Mouse (Mus musculus) forebrain, embryonic 11.5 days (tissue): Measurements from ENCODE around the gene Pskh1. TPM values are rescaled to one million over a fixed set of nuclear protein-coding genes. Genes with fewer than 3 reads are reported as not detected.

Source experiments
- ATAC-seq: fragments of 200-750 bp; cut with Nextera tagmentation; replicated peaks from 2 replicates; pipeline ENCODE4 v1.8.0; 2017; ENCODE audit warnings: moderate TSS enrichment; ENCODE audit not compliant: low FRiP score
- DNase-seq: peaks from one replicate; pipeline ENCODE4 v3.0.0-alpha.2; 2017; ENCODE audit warnings: low spot score
- H3K27ac ChIP-seq: fragments of 300-500 bp; sonication (generic); 2 replicates; pipeline ENCODE4 v1.5.1; 2014; ENCODE audit warnings: low read depth, low read length
- H3K27me3 ChIP-seq: fragments of 300-500 bp; sonication (generic); 2 replicates; pipeline ENCODE4 v1.6.1; 2014; ENCODE audit warnings: mild to moderate bottlenecking, low read length, mixed read lengths; ENCODE audit not compliant: control insufficient read depth, insufficient read depth
- H3K36me3 ChIP-seq: fragments of 300-500 bp; sonication (generic); 2 replicates; pipeline ENCODE4 v1.6.1; 2014; ENCODE audit warnings: mild to moderate bottlenecking, low read length, moderate library complexity, mixed read lengths; ENCODE audit not compliant: control insufficient read depth, insufficient read depth
- H3K4me1 ChIP-seq: fragments of 300-500 bp; sonication (generic); replicated peaks from 2 replicates; pipeline ENCODE4 v1.6.1; 2014; ENCODE audit warnings: low read length, mixed read lengths; ENCODE audit not compliant: control insufficient read depth, insufficient read depth
- H3K4me2 ChIP-seq: fragments of 300-500 bp; sonication (generic); 2 replicates; pipeline ENCODE4 v1.6.1; 2014; ENCODE audit warnings: low read depth, mild to moderate bottlenecking, low read length, moderate library complexity, mixed read lengths; ENCODE audit not compliant: severe bottlenecking
- H3K4me3 ChIP-seq: fragments of 300-500 bp; sonication (generic); 2 replicates; pipeline ENCODE4 v1.5.1; 2014; ENCODE audit warnings: low read depth, low read length
- H3K9ac ChIP-seq: fragments of 300-500 bp; sonication (generic); 2 replicates; pipeline ENCODE4 v1.6.1; 2014; ENCODE audit warnings: low read length
- H3K9me3 ChIP-seq: fragments of 300-500 bp; sonication (generic); 2 replicates; pipeline ENCODE4 v1.6.1; 2016; ENCODE audit warnings: low read length, mixed read lengths; ENCODE audit not compliant: control insufficient read depth
- WGBS: fragments of 180-500 bp; shearing (Covaris S2); extraction: QIAGEN DNeasy Blood & Tissue Kit; methylation state at CpG from one replicate; pipeline ENCODE4 v1.1.7; 2014; 5-methylcytosine and 5-hydroxymethylcytosine counted together
- polyA plus RNA-seq: library from polyadenylated mRNA; unstranded; fragments of >200 nt; fragmentation: Nextera tagmentation; extraction: Ambion mirVana; gene quantifications from 2 replicates; pipeline ENCODE4 v1.2.1, GENCODE M21; 2014

Pskh1 gene
- polyA plus RNA-seq, 1 experiment from 2014 or later = 23.1 TPM

DNA sequence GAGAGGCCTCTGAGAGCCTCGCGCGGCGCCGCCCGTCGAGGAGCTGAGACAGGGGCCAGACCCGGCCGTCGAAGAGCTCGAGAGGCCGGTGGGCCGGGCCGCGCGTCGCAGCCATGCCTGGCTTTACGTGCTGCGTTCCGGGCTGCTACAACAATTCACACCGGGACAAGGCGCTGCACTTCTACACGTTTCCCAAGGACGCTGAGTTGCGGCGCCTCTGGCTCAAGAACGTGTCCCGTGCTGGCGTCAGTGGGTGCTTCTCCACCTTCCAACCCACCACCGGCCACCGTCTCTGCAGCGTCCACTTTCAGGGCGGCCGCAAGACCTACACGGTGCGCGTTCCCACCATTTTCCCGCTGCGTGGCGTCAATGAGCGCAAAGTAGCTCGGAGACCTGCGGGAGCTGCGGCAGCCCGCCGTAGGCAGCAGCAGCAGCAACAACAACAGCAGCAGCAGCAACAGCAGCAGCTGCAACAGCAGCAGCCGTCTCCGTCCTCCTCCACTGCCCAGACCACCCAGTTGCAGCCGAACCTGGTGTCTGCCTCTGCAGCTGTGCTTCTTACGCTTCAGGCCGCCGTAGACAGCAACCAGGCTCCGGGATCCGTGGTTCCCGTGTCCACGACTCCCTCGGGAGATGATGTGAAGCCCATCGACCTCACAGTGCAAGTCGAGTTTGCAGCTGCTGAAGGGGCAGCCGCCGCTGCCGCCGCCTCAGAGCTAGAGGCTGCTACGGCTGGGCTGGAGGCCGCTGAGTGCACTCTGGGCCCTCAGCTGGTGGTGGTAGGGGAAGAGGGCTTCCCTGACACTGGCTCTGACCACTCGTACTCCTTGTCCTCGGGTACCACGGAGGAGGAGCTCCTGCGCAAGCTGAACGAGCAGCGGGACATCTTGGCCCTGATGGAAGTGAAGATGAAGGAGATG is 44.7 kb upstream of the Pskh1 start:
- peak; percentile 11; the same call in 1 of the 2 replicates for ATAC-seq
- peak overlapping the region; percentile 79 for H3K9ac ChIP-seq
- no peaks in the 10 kb centered on the region for H3K27me3 ChIP-seq
- H3K4me2 ChIP-seq = peak overlapping the region; percentile 97
- DNase-seq = no peak
- H3K27ac ChIP-seq = peak overlapping the region; percentile 46
- H3K9me3 ChIP-seq = no peaks in the 10 kb centered on the region
- H3K4me3 ChIP-seq = peak overlapping the region; percentile 78
- no peaks in the 10 kb centered on the region for H3K36me3 ChIP-seq
- WGBS = under 1% methylated on average over 70 of the region's 71 CpGs
- peaks cover 17% of the 10 kb centered on the region for H3K4me1 ChIP-seq

DNA sequence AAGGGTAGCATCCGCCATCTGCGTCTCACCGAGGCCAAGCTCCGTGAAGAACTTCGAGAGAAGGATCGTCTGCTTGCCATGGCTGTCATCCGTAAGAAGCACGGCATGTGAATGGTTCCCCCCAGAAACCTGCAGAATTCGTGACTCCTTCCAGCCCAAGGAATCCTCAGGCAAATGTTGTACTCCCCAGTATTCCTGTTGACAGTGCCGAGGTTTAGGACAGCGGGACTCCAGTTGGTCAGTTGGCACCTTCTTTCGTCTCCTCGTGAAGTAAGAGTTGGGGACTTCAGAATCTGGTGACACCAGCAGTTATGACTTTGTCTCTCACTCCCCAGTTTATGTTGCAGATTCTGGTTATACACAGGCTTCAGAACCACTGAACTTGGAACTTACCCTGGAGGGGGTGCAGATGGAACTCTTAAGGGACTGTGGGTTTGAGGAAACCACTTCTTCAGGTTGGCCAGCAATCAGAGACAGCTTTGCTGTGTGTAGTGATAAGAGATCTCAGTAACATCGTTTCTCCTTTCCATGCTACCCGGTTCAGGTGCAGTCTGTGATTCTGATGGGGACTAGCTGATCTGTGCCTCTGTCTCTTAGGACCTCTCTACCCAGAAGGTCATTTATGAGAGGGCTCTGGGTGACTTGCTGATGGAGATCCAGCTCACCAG is 43.9 kb upstream of the Pskh1 start:
- WGBS = 26% methylated on average over 15 of the region's 15 CpGs
- no peaks in the 10 kb centered on the region for H3K9me3 ChIP-seq
- ATAC-seq (no peak), DNase-seq (peak; percentile 53)
- peak overlapping the region; percentile 78 for H3K4me3 ChIP-seq
- H3K4me1 ChIP-seq = peaks cover 17% of the 10 kb centered on the region
- no peaks in the 10 kb centered on the region for H3K27me3 ChIP-seq
- no peaks in the 10 kb centered on the region for H3K36me3 ChIP-seq
- H3K4me2 ChIP-seq = peak overlapping the region; percentile 97
- no peak overlapping the region; the same call in 1 of the 2 replicates for H3K27ac ChIP-seq
- peak overlapping the region; percentile 79 for H3K9ac ChIP-seq

DNA sequence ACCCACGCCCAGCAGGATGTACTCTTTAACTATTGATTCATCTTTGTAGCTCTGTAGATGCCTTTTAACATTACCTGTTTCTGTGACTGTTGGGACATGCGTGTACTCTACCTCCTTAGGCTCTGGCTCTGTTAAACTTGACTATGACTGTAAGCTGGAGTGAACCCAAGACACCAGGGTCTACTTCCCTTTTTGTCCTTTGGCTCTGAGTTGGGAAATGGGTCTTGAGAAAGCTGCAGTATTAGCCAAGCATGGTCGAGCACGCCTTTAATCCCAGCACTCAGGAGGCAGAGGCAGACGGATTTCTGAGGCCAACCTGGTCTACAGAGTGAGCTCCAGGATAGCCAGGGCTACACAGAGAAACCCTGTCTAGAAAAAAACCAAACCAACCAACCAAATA is 41.7 kb upstream of the Pskh1 start:
- no peak overlapping the region for H3K4me3 ChIP-seq
- no peak overlapping the region for H3K9ac ChIP-seq
- H3K27ac ChIP-seq = no peak overlapping the region
- H3K4me2 ChIP-seq = no peak overlapping the region
- no peaks in the 10 kb centered on the region for H3K9me3 ChIP-seq
- 85% methylated on average over 5 of the region's 5 CpGs for WGBS
- peaks cover 28% of the 10 kb centered on the region for H3K4me1 ChIP-seq
- no peak for ATAC-seq
- DNase-seq = no peak
- H3K27me3 ChIP-seq = no peaks in the 10 kb centered on the region
- no peaks in the 10 kb centered on the region for H3K36me3 ChIP-seq

DNA sequence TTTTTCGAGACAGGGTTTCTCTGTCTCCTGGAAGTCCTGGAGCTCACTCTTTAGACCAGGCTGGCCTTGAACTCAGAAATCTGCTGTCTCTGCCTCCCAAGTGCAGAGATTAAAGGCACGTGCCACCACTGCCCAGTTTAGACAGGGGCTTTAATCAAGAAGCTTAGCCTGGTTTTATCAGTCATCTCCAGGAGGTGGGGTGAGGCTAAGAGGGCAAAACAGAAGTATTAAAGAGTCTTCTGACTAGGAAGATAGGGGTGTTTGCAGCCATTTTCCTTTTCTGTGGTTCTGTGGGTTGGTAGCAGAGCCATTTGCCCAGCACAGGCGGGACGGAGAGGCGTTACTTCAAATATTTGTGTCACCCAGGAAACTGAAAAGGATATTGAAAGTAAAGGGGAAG is 40.9 kb upstream of the Pskh1 start:
- 88% methylated on average over 5 of the region's 5 CpGs for WGBS
- Histone ChIP-seq H3K36me3 (no peaks in the 10 kb centered on the region), H3K4me3 (no peak overlapping the region), H3K4me1 (peaks cover 28% of the 10 kb centered on the region), H3K27me3 (no peaks in the 10 kb centered on the region), H3K9me3 (no peaks in the 10 kb centered on the region), H3K27ac (peak overlapping the region; percentile 78; the same call in 1 of the 2 replicates), H3K4me2 (peak overlapping the region; percentile 88; the same call in 1 of the 2 replicates), H3K9ac (peak overlapping the region; percentile 58)
- ATAC-seq (no peak), DNase-seq (no peak)

- no peaks in the 10 kb centered on the region for H3K36me3 ChIP-seq
- peak; percentile 97 for DNase-seq
- peak within 1 kb of the TSS; percentile 88 for H3K27ac ChIP-seq
- peak within 1 kb of the TSS; percentile 99 for H3K4me3 ChIP-seq
- H3K4me2 ChIP-seq = peak within 1 kb of the TSS; percentile 88
- peaks cover 28% of the 10 kb centered on the region for H3K4me1 ChIP-seq
- WGBS = under 1% methylated on average over 47 of the region's 59 CpGs
- H3K9me3 ChIP-seq = no peaks in the 10 kb centered on the region
- peak; percentile 96 for ATAC-seq
- H3K9ac ChIP-seq = peak within 1 kb of the TSS; percentile 97
- no peaks in the 10 kb centered on the region for H3K27me3 ChIP-seq
Observed at GRCm38 (mm10) chr8:105860143-105860981, 39.9 kb upstream of the Pskh1 start, which contains the start of gene Nutf2. Gene Nutf2, plus strand, starts transcription at chr8:105860580.

- Histone ChIP-seq H3K9me3 (no peaks in the 10 kb centered on the region), H3K4me3 (peak overlapping the region; percentile 99), H3K4me1 (peaks cover 17% of the 10 kb centered on the region), H3K4me2 (peak overlapping the region; percentile 88), H3K27me3 (no peaks in the 10 kb centered on the region), H3K27ac (0 out of 2 replicates have a peak overlapping the region, but pooled peaks have one; percentile 10), H3K36me3 (peaks cover 5% of the 10 kb centered on the region; the same call in 1 of the 2 replicates), H3K9ac (peak overlapping the region; percentile 97; the same call in 1 of the 2 replicates)
- ATAC-seq (no peak), DNase-seq (no peak)
- WGBS = 0% methylated on average over 1 of the region's 1 CpGs
Observed at GRCm38 (mm10) chr8:105861951-105862350, 38.3 kb upstream of the Pskh1 start.

DNA sequence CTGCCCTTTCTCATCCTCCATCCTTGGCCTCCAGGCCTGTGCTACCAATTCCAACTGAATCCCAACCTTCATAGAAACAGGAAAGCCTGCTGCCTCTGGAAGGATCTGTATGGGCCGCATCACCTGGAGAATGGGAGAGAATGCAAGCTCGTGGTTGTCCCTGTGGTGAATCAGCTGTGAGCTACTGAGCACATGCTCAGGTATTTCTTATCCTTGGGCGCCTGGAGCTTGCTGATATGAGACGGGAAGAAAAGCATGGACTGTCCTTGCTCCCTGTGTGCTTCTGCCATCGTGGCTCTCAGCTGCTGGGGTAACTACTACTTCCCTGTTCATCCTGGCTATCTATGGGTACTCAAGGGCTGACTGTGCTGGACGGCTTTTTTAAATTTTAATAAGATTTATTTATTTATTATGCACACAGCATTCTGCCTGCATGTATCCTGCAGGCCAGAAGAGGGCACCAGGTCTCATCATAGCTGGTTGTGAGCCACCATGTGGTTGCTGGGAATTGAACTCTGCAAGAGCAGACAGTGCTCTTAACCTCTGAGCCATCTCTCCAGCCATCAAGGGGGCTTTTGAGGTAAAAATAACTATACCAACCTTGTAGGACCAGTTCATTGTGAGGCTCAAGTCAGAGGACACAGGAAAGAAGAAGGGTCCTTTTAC is 33.7 kb upstream of the Pskh1 start:
- no peaks in the 10 kb centered on the region for H3K27me3 ChIP-seq
- H3K27ac ChIP-seq = no peak overlapping the region
- no peak for ATAC-seq
- peaks cover 10% of the 10 kb centered on the region for H3K4me1 ChIP-seq
- peaks cover 11% of the 10 kb centered on the region for H3K36me3 ChIP-seq
- 92% methylated on average over 6 of the region's 6 CpGs for WGBS
- no peak overlapping the region for H3K9ac ChIP-seq
- H3K4me3 ChIP-seq = no peak overlapping the region
- H3K9me3 ChIP-seq = no peaks in the 10 kb centered on the region
- no peak overlapping the region for H3K4me2 ChIP-seq
- DNase-seq = no peak
